Mouse (Mus musculus): ENCODE measurements around the gene Psg26. TPM values are rescaled to one million over a fixed set of nuclear protein-coding genes. Genes with fewer than 3 reads are reported as not detected.
"Not testable (repeated sequence)": the region's sequence is repeated elsewhere in the genome, so short reads cannot be mapped to it uniquely, and the experiment has no call there.

Psg26 gene
- polyA plus RNA-seq (2016; fragmentation: Nextera tagmentation; extraction: Ambion mirVana): not detected in 2 replicates

DNA sequence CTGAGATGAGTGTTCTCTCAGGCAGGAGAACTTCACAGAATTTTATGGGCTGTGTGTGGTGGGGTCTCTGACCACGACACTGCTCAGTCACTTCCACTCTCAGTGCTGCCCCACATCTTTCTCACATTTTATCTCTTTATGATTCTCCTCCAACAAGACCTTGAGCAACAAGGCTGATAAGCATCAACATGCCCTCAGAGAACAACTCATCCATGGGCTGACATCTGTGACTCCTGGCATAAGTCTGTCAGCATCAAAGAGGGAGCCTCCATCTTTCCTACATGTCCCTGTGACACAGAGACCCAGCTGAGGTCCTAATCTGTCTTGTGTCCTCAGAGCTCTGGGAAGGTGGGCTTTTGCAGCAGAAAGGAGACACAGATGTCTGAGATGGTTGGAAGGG is at the start of gene Psg26:
Gene Psg26 (minus strand): TSS at position 101 of the 400 bp plus-strand sequence.
- WGBS: 72% methylated on average over 1 of the region's 1 CpGs
- Histone ChIP-seq H3K4me2 (replicated peaks) (no peak within 1 kb of the TSS), H3K9me3 (0 out of 2 replicates have a peak, but pooled peaks cover 11% of the 10 kb centered on the region), H3K27ac (no peak within 1 kb of the TSS), H3K27me3 (replicated peaks) (no peaks in the 10 kb centered on the region), H3K9ac (no peak within 1 kb of the TSS), H3K4me1 (no peaks in the 10 kb centered on the region), H3K4me3 (no peak within 1 kb of the TSS), H3K36me3 (no peaks in the 10 kb centered on the region)
- no peak for ATAC-seq (ENCODE audit: low FRiP score, low read depth)

DNA sequence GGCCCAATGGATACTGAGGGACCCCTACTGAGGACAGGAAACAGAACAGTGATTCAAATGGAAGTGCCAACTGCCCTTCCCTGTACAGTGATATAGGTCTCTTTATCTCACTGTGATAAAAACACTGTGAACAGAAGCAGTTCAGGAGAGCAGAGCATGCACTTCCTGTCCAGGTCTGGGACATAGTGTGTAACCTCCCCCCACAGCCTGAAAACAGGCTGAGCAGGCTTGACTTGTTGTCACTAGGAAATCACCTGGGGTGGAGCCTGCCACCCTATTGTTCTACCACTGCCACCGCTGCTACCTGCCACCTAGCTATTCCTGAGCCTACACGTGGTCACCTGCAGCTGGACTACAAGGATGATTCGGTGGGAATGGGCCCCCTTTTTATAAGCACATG is 49.4 kb upstream of the Psg26 start:
- Histone ChIP-seq H3K4me2 (replicated peaks) (no peak overlapping the region), H3K27me3 (replicated peaks) (no peaks in the 10 kb centered on the region), H3K9ac (no peak overlapping the region), H3K4me3 (no peak overlapping the region), H3K27ac (no peak overlapping the region), H3K36me3 (no peaks in the 10 kb centered on the region), H3K9me3 (0 out of 2 replicates have a peak, but pooled peaks cover 7% of the 10 kb centered on the region), H3K4me1 (no peaks in the 10 kb centered on the region)
- no peak for ATAC-seq (ENCODE audit: low FRiP score, low read depth)
- WGBS: 66% methylated on average over 3 of the region's 3 CpGs

DNA sequence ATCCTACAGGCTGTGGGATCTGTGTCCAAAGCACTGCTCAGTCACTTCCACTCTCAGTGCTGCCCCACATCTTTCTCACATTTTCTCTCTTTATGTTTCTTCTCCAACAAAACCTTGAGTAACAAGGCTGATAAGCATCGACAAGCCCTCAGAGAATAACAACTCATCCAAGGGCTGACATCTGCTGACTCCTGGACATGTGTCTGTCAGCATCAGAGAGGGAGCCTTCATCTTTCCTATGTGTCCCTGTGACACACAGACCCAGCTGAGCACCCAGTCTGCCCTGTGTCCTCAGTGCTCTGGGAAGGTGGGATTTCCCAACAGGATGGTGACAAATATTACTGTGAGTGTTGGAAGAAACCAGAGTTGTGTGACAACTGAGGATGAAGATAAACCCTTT is 48.2 kb upstream of the Psg26 start, which contains the start of gene Psg25:
Gene Psg25 (minus strand): TSS at position 101 of the 400 bp plus-strand sequence.
- Histone ChIP-seq H3K4me1 (no peaks in the 10 kb centered on the region), H3K4me3 (no peak within 1 kb of the TSS), H3K36me3 (no peaks in the 10 kb centered on the region), H3K4me2 (replicated peaks) (no peak within 1 kb of the TSS), H3K27ac (no peak within 1 kb of the TSS), H3K27me3 (replicated peaks) (no peaks in the 10 kb centered on the region), H3K9ac (no peak within 1 kb of the TSS), H3K9me3 (no peaks in the 10 kb centered on the region)
- 83% methylated on average over 1 of the region's 1 CpGs for WGBS
- no peak for ATAC-seq (ENCODE audit: low FRiP score, low read depth)

DNA sequence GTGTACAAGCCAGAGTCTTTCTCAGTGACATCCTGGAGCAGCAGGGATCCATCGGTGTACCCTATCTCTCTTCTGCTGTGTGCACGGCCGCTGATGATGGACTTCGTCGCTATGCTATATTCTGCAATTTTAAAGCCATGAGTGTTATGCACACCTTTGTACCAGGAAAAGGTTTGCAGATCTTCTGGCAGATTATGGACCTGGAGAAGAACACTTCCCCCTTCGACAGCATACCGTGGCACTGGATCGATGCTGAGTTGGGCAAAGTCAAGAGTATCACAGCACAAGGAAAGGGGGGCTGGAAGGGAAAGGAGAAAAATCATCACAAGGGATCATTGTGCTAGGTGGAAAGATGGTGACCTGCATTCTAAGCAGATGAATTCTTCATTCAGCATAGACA is 40.7 kb upstream of the Psg26 start:
- Histone ChIP-seq H3K4me3 (no peak overlapping the region), H3K27me3 (replicated peaks) (no peaks in the 10 kb centered on the region), H3K9ac (no peak overlapping the region), H3K9me3 (0 out of 2 replicates have a peak, but pooled peaks cover 5% of the 10 kb centered on the region), H3K36me3 (no peaks in the 10 kb centered on the region), H3K27ac (no peak overlapping the region), H3K4me1 (no peaks in the 10 kb centered on the region), H3K4me2 (replicated peaks) (no peak overlapping the region)
- WGBS: 95% methylated on average over 8 of the region's 8 CpGs
- no peak for ATAC-seq (ENCODE audit: low FRiP score, low read depth)

DNA sequence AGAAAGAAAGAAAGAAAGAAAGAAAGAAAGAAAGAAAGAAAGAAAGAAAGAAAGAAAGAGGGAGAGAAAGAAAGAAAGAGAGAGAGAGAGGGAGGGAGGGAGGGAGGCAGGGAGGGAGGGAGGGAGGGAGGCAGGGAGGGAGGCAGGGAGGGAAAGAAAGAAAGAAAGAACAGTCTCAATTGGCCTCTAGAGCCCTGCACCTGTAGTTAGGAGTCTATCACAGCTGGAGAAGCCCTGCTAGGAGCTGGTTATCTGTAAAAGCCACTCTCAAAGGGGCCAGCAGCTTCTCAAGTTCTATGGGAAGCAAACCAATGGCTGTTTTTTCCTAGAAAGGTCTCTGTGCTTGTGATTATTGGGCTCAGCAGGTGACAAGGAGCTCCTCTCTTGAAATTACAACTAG is 28.9 kb upstream of the Psg26 start:
- H3K27ac ChIP-seq; H3K4me2 ChIP-seq (replicated peaks): not testable (repeated sequence)

DNA sequence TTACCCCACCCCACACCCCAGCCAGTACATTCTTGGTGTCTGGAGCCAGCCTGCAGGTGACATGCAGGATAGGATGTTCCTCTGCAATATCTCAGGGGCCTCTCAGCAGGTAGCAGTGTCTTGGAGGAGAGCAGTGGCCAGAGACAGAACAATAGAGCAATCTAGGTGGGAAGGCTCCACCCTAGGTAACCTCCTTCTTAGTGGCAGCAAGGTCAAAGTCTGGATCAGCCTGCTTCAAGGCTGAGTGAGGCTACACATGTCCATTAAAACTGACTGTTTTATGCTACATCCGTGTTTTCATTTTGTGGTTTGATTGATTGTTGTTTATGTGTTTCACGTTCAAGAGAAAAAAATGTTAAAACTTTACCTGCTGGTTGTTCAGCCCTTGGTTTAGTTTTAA is 28.4 kb upstream of the Psg26 start:
- ATAC-seq (ENCODE audit: low FRiP score, low read depth); H3K4me1 ChIP-seq; H3K9me3 ChIP-seq; H3K4me3 ChIP-seq; H3K4me2 ChIP-seq (replicated peaks); H3K36me3 ChIP-seq; H3K27me3 ChIP-seq (replicated peaks); H3K27ac ChIP-seq; H3K9ac ChIP-seq: not testable (repeated sequence)
- 57% methylated on average over 2 of the region's 2 CpGs for WGBS

More for the DNA sequence above, 28.9 kb upstream of the Psg26 start:
- not testable (repeated sequence) for H3K9ac ChIP-seq; H3K4me1 ChIP-seq; H3K27me3 ChIP-seq (replicated peaks); H3K36me3 ChIP-seq; H3K9me3 ChIP-seq; H3K4me3 ChIP-seq; ATAC-seq (ENCODE audit: low FRiP score, low read depth)

DNA sequence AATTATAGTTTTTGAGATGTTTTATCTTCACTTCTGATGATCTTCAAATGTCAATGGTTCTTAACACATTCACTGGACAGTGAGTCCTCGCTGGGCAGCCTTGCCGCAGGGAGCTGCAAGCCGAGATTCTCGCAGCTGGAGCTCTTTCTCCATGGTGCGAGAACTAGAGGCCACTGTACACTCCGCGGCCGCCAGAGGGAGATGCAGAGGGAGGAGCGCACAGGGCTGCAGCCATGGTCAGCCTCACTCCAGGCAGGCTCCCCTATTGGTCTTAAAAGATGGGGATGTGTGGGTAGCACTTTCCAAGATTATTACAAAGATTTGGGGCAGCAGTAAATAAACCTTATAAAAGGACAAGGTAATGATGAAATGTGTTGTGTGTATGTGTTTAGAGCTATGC is 27.5 kb upstream of the Psg26 start:
- no peaks in the 10 kb centered on the region for H3K27me3 ChIP-seq (replicated peaks)
- H3K9me3 ChIP-seq: no peaks in the 10 kb centered on the region

DNA sequence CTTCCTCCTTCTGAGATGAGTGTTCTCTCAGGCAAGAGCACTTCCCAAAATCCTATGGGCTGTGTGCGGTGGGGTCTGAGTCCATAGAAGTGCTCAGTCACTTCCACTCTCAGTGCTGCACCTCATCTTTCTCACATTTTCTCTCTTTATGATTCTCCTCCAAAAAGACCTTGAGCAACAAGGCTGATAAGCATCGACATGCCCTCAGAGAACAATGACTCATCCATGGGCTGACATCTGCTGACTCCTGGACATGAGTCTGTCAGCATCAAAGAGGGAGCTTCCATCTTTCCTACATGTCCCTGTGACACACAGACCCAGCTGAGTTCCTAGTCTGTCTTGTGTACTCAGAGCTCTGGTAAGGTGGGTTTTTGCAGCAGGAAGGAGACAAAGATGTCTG is 52.0 kb downstream of the Psg26 start, which contains the start of gene Psg28:
Gene Psg28 (minus strand): TSS at position 101 of the 400 bp plus-strand sequence.
- ATAC-seq (ENCODE audit: low FRiP score, low read depth); H3K27me3 ChIP-seq (replicated peaks); H3K27ac ChIP-seq; H3K4me3 ChIP-seq; H3K36me3 ChIP-seq; H3K4me1 ChIP-seq; H3K4me2 ChIP-seq (replicated peaks); H3K9ac ChIP-seq: not testable (repeated sequence)
- H3K9me3 ChIP-seq: peaks cover 11% of the 10 kb centered on the region; the same call in 1 of the 2 replicates
- WGBS: 79% methylated on average over 2 of the region's 2 CpGs

More for the DNA sequence above, 27.5 kb upstream of the Psg26 start:
- Histone ChIP-seq H3K36me3 (no peaks in the 10 kb centered on the region), H3K27ac (no peak overlapping the region), H3K9ac (no peak overlapping the region), H3K4me3 (no peak overlapping the region), H3K4me1 (no peaks in the 10 kb centered on the region), H3K4me2 (replicated peaks) (no peak overlapping the region)
- WGBS: 24% methylated on average over 9 of the region's 9 CpGs
- ATAC-seq (ENCODE audit: low FRiP score, low read depth): no peak

Other genes with a start within 250 kb of the Psg26 start
- gene Mill1, start 238.8 kb downstream of the Psg26 start, polyA plus RNA-seq (2016; fragmentation: Nextera tagmentation; extraction: Ambion mirVana): not detected in 2 replicates
- not detected in 2 replicates for gene Psg18, start 129.2 kb downstream of the Psg26 start, polyA plus RNA-seq (2016; fragmentation: Nextera tagmentation; extraction: Ambion mirVana)
- not detected in 2 replicates for gene Psg28, start 52.1 kb downstream of the Psg26 start, polyA plus RNA-seq (2016; fragmentation: Nextera tagmentation; extraction: Ambion mirVana)
- 0.06 TPM in 1 of 2 replicates, not detected in the other for gene Psg25, start 48.1 kb upstream of the Psg26 start, polyA plus RNA-seq (2016; fragmentation: Nextera tagmentation; extraction: Ambion mirVana)
- not detected in 2 replicates for gene Psg27, start 83.1 kb upstream of the Psg26 start, polyA plus RNA-seq (2016; fragmentation: Nextera tagmentation; extraction: Ambion mirVana)
- gene Psg23, start 132.3 kb upstream of the Psg26 start, polyA plus RNA-seq (2016; fragmentation: Nextera tagmentation; extraction: Ambion mirVana): not detected in 2 replicates
- gene Psg21, start 172.5 kb upstream of the Psg26 start, polyA plus RNA-seq (2016; fragmentation: Nextera tagmentation; extraction: Ambion mirVana): not detected in 2 replicates
- not detected in 2 replicates for gene Psg20, start 202.0 kb upstream of the Psg26 start, polyA plus RNA-seq (2016; fragmentation: Nextera tagmentation; extraction: Ambion mirVana)
- not detected in 2 replicates for gene Psg22, start 233.9 kb upstream of the Psg26 start, polyA plus RNA-seq (2016; fragmentation: Nextera tagmentation; extraction: Ambion mirVana)